Mouse (Mus musculus) stomach, postnatal 0 days (tissue): ENCODE data around the gene Hist1h2ag.

ENCODE experiments used
- CTCF ChIP-seq: IDR thresholded peaks from 2 replicates; pipeline ENCODE4 v1.5.1; 2016; ENCODE audit warnings: antibody characterized with exemption, low read depth, mild to moderate bottlenecking, moderate library complexity
- EP300 ChIP-seq: optimal IDR thresholded peaks from 2 replicates; pipeline ENCODE3; 2016; ENCODE audit warnings: antibody characterized with exemption

DNA sequence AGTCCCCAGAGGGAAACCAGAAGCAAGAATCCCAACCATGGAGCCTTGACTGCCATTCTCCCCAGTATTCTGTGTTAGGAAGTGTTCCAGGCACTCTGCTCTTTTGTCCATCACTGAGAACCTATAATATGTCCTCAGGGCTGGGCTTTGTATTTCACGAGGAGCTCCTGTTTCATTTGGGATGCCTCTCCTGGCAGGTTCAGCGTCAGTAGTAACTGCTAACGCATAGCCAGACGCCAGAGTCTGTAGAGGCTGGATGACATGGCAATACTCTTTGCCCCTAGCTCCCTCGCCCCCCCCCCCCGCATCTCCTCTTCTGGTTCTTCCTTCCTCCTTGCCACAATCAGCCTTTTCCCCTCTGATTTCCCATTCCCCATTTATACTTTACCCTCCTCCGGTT is 33.1 kb downstream of the Hist1h2ag start, which contains the start of gene Prss16:
- TF ChIP-seq CTCF = no peak
- no peak for TF ChIP-seq EP300
